Mouse (Mus musculus): ENCODE measurements around the gene BC067074. TPM values are rescaled to one million over a fixed set of nuclear protein-coding genes. Genes with fewer than 3 reads are reported as not detected.

Gene BC067074
- polyA plus RNA-seq, 1 experiment, result 1.4 TPM

DNA sequence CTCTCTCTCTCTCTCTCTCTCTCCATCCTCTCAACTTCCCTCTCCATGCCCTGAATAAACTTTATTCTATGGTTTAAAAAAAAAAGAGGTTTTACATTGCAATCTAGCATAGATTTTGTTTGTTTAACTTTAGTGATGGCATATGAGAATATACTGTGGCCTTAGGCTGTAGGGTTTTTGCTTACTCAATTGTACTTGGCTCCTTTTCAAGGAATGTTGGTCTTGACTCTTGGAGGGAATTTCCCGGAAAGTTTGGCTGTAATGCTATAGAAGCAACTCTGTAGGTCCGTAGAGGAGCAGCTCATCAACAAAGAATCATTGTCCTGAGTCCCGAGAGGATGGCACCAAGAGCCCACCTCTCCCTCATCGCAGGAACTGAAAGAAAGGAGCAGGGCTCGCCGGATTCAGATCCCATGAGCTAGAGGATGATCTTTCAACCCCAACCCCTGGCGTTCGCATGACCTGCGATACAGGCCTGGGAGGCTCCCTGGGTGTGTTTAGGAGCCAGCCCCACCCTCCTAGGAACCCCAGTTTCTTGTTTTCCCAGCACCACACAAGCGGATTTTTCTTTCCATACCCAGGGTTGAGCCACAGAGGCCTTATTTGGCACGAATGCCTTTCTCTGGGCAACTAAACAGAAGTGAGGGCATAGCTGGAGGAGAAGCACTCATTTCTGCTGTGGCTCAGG is 57.9 kb downstream of the BC067074 start:
- 94% methylated on average over 11 of the region's 11 CpGs for WGBS
- no peak for DNase-seq
- TF ChIP-seq POLR2A (IDR thresholded peaks at IDR 0.05; ENCODE audit: control insufficient read depth, extremely low read depth, insufficient read depth, low read length, poor library complexity), result no peak
- TF ChIP-seq CTCF (IDR thresholded peaks at IDR 0.05; ENCODE audit: borderline replicate concordance, control insufficient read depth, extremely low read depth, insufficient read depth, low read length, poor library complexity), result no peak
- no peaks in the 10 kb centered on the region for H3K4me1 ChIP-seq (replicated peaks; ENCODE audit: control insufficient read depth, insufficient read depth, low read length)
- H3K27ac ChIP-seq (ENCODE audit: control insufficient read depth, insufficient read depth, low read length), result no peak overlapping the region
- no peak overlapping the region for H3K4me3 ChIP-seq (ENCODE audit: control insufficient read depth, insufficient read depth, low read length)
- H3K27me3 ChIP-seq (ENCODE audit: control insufficient read depth, insufficient read depth, low read length), result no peaks in the 10 kb centered on the region
- no peaks in the 10 kb centered on the region for H3K36me3 ChIP-seq (ENCODE audit: control insufficient read depth, insufficient read depth, low read length)

DNA sequence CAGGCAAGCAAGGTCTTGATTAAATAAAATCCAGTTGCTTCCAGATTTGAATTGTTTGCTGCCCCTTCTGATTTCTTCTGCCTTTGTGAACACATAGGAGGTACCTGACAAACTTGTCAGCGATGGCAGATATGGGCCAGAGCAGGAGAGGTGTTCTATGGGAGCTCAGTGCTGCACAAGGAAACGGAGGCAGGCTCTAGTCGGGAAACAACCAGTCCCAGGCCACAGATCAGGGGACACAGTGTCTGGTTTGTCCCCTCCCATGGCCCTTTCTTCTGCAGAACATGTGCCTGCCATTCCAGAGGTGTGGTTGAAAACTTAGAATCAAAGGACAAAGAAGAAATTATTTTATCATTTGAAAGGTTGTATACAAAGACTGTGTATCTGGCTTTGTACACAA is 60.6 kb downstream of the BC067074 start:
- TF ChIP-seq CTCF (IDR thresholded peaks at IDR 0.05; ENCODE audit: borderline replicate concordance, control insufficient read depth, extremely low read depth, insufficient read depth, low read length, poor library complexity), result no peak
- no peak for TF ChIP-seq POLR2A (IDR thresholded peaks at IDR 0.05; ENCODE audit: control insufficient read depth, extremely low read depth, insufficient read depth, low read length, poor library complexity)
- Histone ChIP-seq H3K4me3 (ENCODE audit: control insufficient read depth, insufficient read depth, low read length) (no peak overlapping the region), H3K36me3 (ENCODE audit: control insufficient read depth, insufficient read depth, low read length) (no peaks in the 10 kb centered on the region), H3K27ac (ENCODE audit: control insufficient read depth, insufficient read depth, low read length) (no peak overlapping the region), H3K4me1 (replicated peaks; ENCODE audit: control insufficient read depth, insufficient read depth, low read length) (no peaks in the 10 kb centered on the region), H3K27me3 (ENCODE audit: control insufficient read depth, insufficient read depth, low read length) (no peaks in the 10 kb centered on the region)
- no peak for DNase-seq
- WGBS, result 94% methylated on average over 3 of the region's 3 CpGs

DNA sequence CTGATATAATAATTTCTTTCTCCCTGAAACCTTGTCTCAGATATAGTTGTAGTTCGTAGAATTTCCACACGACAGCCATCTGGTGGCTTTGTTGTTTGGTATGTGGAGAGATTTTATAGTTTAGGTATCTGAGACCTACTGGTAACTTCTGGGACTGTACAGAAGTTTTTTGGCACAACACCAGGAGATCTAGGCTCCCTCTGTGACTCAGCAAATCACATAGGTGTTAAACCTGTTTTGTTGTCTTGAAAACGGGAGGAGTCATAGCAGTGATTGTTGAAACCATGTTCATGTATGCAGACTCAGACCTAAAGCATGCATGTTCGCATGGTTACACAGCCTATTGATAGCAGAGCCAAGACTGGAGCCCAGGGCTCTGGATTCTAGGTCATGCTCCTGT is 61.0 kb downstream of the BC067074 start:
- no peak for DNase-seq
- H3K36me3 ChIP-seq (ENCODE audit: control insufficient read depth, insufficient read depth, low read length), result no peaks in the 10 kb centered on the region
- no peaks in the 10 kb centered on the region for H3K4me1 ChIP-seq (replicated peaks; ENCODE audit: control insufficient read depth, insufficient read depth, low read length)
- TF ChIP-seq POLR2A (IDR thresholded peaks at IDR 0.05; ENCODE audit: control insufficient read depth, extremely low read depth, insufficient read depth, low read length, poor library complexity) (no peak), CTCF (IDR thresholded peaks at IDR 0.05; ENCODE audit: borderline replicate concordance, control insufficient read depth, extremely low read depth, insufficient read depth, low read length, poor library complexity) (no peak)
- 88% methylated on average over 4 of the region's 4 CpGs for WGBS
- no peak overlapping the region for H3K27ac ChIP-seq (ENCODE audit: control insufficient read depth, insufficient read depth, low read length)
- no peaks in the 10 kb centered on the region for H3K27me3 ChIP-seq (ENCODE audit: control insufficient read depth, insufficient read depth, low read length)
- H3K4me3 ChIP-seq (ENCODE audit: control insufficient read depth, insufficient read depth, low read length), result no peak overlapping the region

DNA sequence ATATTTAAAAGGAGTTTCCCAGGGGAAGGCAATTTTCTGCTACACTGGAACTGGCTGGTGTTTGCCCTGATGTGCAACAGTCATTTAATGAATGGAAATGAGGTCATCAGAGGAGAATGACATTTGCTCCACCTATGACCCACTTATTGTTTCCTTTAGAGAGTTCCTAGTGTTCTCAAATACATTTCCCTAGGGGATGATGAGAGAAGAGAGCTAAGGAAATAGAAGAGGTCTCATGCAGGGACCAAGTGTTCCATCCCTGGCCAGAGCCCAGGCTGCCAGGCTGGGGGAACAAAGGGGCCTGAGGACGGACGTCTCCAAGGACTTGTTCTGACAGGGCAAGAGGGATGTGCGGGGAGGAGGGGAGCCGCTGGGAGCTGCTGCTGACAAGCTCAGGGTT is 62.1 kb downstream of the BC067074 start:
- Histone ChIP-seq H3K27ac (ENCODE audit: control insufficient read depth, insufficient read depth, low read length) (no peak overlapping the region), H3K36me3 (ENCODE audit: control insufficient read depth, insufficient read depth, low read length) (no peaks in the 10 kb centered on the region), H3K4me3 (ENCODE audit: control insufficient read depth, insufficient read depth, low read length) (no peak overlapping the region), H3K4me1 (replicated peaks; ENCODE audit: control insufficient read depth, insufficient read depth, low read length) (no peaks in the 10 kb centered on the region), H3K27me3 (ENCODE audit: control insufficient read depth, insufficient read depth, low read length) (no peaks in the 10 kb centered on the region)
- WGBS, result 92% methylated on average over 4 of the region's 4 CpGs
- TF ChIP-seq CTCF (IDR thresholded peaks at IDR 0.05; ENCODE audit: borderline replicate concordance, control insufficient read depth, extremely low read depth, insufficient read depth, low read length, poor library complexity), result no peak
- no peak for DNase-seq

DNA sequence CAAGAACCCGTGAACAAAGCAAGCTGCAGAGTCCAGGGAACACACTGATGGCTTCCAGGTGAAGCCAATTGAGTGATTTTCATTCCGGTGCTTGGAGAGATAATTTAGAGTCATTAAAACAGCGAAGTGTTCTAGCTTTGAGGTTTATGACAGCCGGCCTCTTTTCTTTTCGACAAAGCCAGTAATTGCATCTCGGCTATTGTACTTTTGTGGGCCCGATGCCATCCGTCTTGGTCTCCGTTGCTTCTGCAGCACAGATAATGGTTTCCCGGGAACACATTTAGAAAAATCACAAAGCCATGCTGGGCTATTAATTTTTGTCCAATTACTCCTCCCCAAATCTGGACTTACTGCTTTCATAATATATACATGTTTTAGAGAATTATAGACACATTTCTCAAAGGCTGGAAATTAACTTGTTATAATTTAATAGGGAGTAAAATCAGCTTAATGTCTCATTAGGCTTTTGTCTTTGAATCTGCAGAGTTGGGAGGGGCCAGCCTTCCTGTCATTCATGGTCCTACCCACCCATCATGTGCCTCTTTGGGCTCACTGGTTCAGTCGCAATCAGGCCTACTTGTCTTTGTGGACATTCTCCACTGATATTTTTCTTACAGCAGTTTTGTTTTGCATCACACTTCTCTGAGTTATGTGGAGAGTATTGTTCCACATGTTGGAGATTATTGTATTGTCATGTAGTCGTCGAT is 64.6 kb downstream of the BC067074 start:
- no peak for TF ChIP-seq POLR2A (IDR thresholded peaks at IDR 0.05; ENCODE audit: control insufficient read depth, extremely low read depth, insufficient read depth, low read length, poor library complexity)
- TF ChIP-seq CTCF (IDR thresholded peaks at IDR 0.05; ENCODE audit: borderline replicate concordance, control insufficient read depth, extremely low read depth, insufficient read depth, low read length, poor library complexity), result no peak
- no peak overlapping the region for H3K4me3 ChIP-seq (ENCODE audit: control insufficient read depth, insufficient read depth, low read length)
- H3K27ac ChIP-seq (ENCODE audit: control insufficient read depth, insufficient read depth, low read length), result no peak overlapping the region
- H3K27me3 ChIP-seq (ENCODE audit: control insufficient read depth, insufficient read depth, low read length), result no peaks in the 10 kb centered on the region
- WGBS, result 91% methylated on average over 13 of the region's 13 CpGs
- H3K4me1 ChIP-seq (replicated peaks; ENCODE audit: control insufficient read depth, insufficient read depth, low read length), result no peaks in the 10 kb centered on the region
- no peak for DNase-seq
- H3K36me3 ChIP-seq (ENCODE audit: control insufficient read depth, insufficient read depth, low read length), result no peaks in the 10 kb centered on the region

DNA sequence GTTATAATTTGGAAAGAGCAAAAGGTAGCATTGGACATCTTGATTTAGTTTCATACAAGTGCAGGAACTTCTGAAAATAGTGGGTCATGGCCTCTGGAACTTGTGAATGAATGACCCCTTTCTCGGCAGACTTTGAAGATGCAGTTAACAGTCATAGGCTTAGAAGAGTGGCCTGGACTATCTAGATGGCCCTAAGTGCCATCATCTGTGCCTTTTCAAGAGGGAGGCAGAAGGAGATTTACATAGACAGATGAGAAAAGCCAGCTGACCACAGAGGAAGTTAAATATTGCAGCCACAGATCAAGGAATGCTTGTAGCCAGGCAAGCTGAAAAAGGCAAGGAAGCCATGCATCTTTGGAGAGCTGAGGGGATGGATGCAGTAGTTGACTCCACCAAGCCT is 66.7 kb downstream of the BC067074 start:
- H3K36me3 ChIP-seq (ENCODE audit: control insufficient read depth, insufficient read depth, low read length), result no peaks in the 10 kb centered on the region

More for the DNA sequence above, 66.7 kb downstream of the BC067074 start:
- H3K4me1 ChIP-seq (replicated peaks; ENCODE audit: control insufficient read depth, insufficient read depth, low read length), result no peaks in the 10 kb centered on the region
- 86% methylated on average over 1 of the region's 1 CpGs for WGBS
- H3K4me3 ChIP-seq (ENCODE audit: control insufficient read depth, insufficient read depth, low read length), result no peak overlapping the region
- DNase-seq, result no peak
- no peaks in the 10 kb centered on the region for H3K27me3 ChIP-seq (ENCODE audit: control insufficient read depth, insufficient read depth, low read length)
- TF ChIP-seq CTCF (IDR thresholded peaks at IDR 0.05; ENCODE audit: borderline replicate concordance, control insufficient read depth, extremely low read depth, insufficient read depth, low read length, poor library complexity), result no peak
- no peak for TF ChIP-seq POLR2A (IDR thresholded peaks at IDR 0.05; ENCODE audit: control insufficient read depth, extremely low read depth, insufficient read depth, low read length, poor library complexity)
- no peak overlapping the region for H3K27ac ChIP-seq (ENCODE audit: control insufficient read depth, insufficient read depth, low read length)
